Mouse (Mus musculus): Measurements from ENCODE around the gene Lrrc71. TPM values are rescaled to one million over a fixed set of nuclear protein-coding genes. Genes with fewer than 3 reads are reported as not detected.

Gene Lrrc71
- polyA plus RNA-seq (2012; ENCODE audit: low replicate concordance): 1.0 and 1.4 TPM in 2 replicates

GRCm38 (mm10) chr3:87748431-87748830, at the start of gene Lrrc71:
TSS of gene Lrrc71 (minus strand) at chr3:87748625.

GRCm38 (mm10) chr3:87796736-87797334, 48.4 kb upstream of the Lrrc71 start, which contains the start of gene Insrr:
TSS of gene Insrr (plus strand) at chr3:87796951.

GRCm38 (mm10) chr3:87794922-87795325, 46.5 kb upstream of the Lrrc71 start, which contains the start of gene Ntrk1:
TSS of gene Ntrk1 (minus strand) at chr3:87795162.

Other genes starting within 250 kb of the Lrrc71 start
- gene Etv3, start 223.2 kb downstream of the Lrrc71 start, polyA plus RNA-seq (2012; ENCODE audit: low replicate concordance): 36.4 and 47.5 TPM in 2 replicates
- gene Arhgef11, start 131.1 kb downstream of the Lrrc71 start, polyA plus RNA-seq (2012; ENCODE audit: low replicate concordance): 7.9 and 12.6 TPM in 2 replicates
- gene Ntrk1, start 46.5 kb upstream of the Lrrc71 start, polyA plus RNA-seq (2012; ENCODE audit: low replicate concordance): not detected in 2 replicates
- gene Insrr, start 48.3 kb upstream of the Lrrc71 start, polyA plus RNA-seq (2012; ENCODE audit: low replicate concordance): 0.08 and 0.13 TPM in 2 replicates
- gene Pear1, start 75.7 kb upstream of the Lrrc71 start, polyA plus RNA-seq (2012; ENCODE audit: low replicate concordance): 45.9 and 137 TPM in 2 replicates
- gene Sh2d2a, start 98.1 kb upstream of the Lrrc71 start, polyA plus RNA-seq (2012; ENCODE audit: low replicate concordance): 44.4 and 53.9 TPM in 2 replicates
- gene Prcc, start 137.0 kb upstream of the Lrrc71 start, polyA plus RNA-seq (2012; ENCODE audit: low replicate concordance): 45.1 and 93.5 TPM in 2 replicates
- gene Hdgf, start 157.7 kb upstream of the Lrrc71 start, polyA plus RNA-seq (2012; ENCODE audit: low replicate concordance): 173 and 225 TPM in 2 replicates
- gene Mrpl24, start 170.9 kb upstream of the Lrrc71 start, polyA plus RNA-seq (2012; ENCODE audit: low replicate concordance): 10.9 and 17.1 TPM in 2 replicates
- gene Isg20l2, start 181.7 kb upstream of the Lrrc71 start, polyA plus RNA-seq (2012; ENCODE audit: low replicate concordance): 8.3 and 11.8 TPM in 2 replicates
- 20.9 and 36.6 TPM in 2 replicates for gene Rrnad1, start 182.1 kb upstream of the Lrrc71 start, polyA plus RNA-seq (2012; ENCODE audit: low replicate concordance)
- 0.55 TPM in 1 of 2 replicates, not detected in the other for gene Crabp2, start 200.0 kb upstream of the Lrrc71 start, polyA plus RNA-seq (2012; ENCODE audit: low replicate concordance)
- 0.07 and 0.10 TPM in 2 replicates for gene Nes, start 222.5 kb upstream of the Lrrc71 start, polyA plus RNA-seq (2012; ENCODE audit: low replicate concordance)